Mouse (Mus musculus): Measurements from ENCODE around the gene Xrcc6.
A peak's percentile ranks its signal among the peaks of the same experiment; 100 is the strongest.
"Not testable (repeated sequence)": the region's sequence is repeated elsewhere in the genome, so short reads cannot be mapped to it uniquely, and the experiment has no call there.

Gene Xrcc6

GRCm38 (mm10) chr15:81966062-81966829 lies 21.4 kb upstream of the Xrcc6 start:
- DNase-seq (ENCODE audit: low spot score in 2 of 2) = no peak

- no peak for DNase-seq (ENCODE audit: low spot score in 2 of 2)
Measured at GRCm38 (mm10) chr15:81967821-81968220, 19.8 kb upstream of the Xrcc6 start.

GRCm38 (mm10) chr15:81968447-81968846 lies 19.2 kb upstream of the Xrcc6 start:
- no peak for DNase-seq (ENCODE audit: low spot score in 2 of 2)

DNA sequence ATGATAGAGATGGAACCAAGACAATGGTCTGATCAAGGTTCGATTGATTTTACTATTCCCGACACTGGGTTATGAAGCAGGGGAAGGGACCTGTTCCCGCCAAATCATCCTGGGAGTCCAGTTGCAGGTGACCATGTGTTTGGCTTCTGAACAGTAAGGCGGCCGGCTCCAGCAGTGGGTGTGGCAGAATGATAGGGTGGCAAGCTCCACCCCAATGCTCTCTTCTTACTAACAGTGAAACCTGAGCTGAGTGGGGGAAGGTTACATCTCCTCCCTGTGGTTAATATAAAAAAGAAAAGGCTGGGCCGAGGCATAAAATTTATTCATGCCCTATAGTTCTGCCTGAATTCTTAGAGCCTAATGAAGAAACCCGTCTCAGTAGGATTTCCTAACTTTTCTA lies 18.5 kb upstream of the Xrcc6 start:
- DNase-seq (ENCODE audit: low spot score in 2 of 2) = no peak

DNA sequence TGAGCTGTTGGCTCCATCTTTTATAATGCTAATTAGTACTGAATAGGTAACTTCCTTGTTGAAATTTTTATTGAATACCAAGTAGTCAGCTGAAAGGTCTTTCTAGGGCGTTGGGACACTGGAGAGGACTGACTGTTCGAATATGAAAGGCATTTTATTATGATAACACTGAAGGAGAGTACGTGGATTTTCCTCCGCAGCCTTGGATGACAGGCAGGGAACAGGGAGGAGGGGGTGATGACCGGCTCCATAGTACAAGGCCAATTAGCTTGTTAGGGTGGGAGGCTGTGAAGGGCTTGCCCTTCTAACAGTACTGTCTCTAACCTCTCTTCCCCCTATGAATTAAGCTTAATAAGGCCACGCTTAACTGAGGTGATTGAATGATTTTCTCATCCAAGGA lies 18.0 kb upstream of the Xrcc6 start:
- DNase-seq (ENCODE audit: low spot score in 2 of 2) = not testable (repeated sequence)

- not testable (repeated sequence) for DNase-seq (ENCODE audit: low spot score in 2 of 2)
Measured at GRCm38 (mm10) chr15:81970498-81970897, 17.1 kb upstream of the Xrcc6 start.

- not testable (repeated sequence) for DNase-seq (ENCODE audit: low spot score in 2 of 2)
Measured at GRCm38 (mm10) chr15:81975156-81975555, 12.5 kb upstream of the Xrcc6 start.

GRCm38 (mm10) chr15:81980321-81980720 lies 7.3 kb upstream of the Xrcc6 start, which contains the start of gene 1700029P11Rik:
TSS of gene 1700029P11Rik (plus strand) at chr15:81980540.
- DNase-seq (ENCODE audit: low spot score in 2 of 2) = no peak

- no peak for DNase-seq (ENCODE audit: low spot score in 2 of 2)
Measured at GRCm38 (mm10) chr15:81982173-81982572, 5.5 kb upstream of the Xrcc6 start.

DNA sequence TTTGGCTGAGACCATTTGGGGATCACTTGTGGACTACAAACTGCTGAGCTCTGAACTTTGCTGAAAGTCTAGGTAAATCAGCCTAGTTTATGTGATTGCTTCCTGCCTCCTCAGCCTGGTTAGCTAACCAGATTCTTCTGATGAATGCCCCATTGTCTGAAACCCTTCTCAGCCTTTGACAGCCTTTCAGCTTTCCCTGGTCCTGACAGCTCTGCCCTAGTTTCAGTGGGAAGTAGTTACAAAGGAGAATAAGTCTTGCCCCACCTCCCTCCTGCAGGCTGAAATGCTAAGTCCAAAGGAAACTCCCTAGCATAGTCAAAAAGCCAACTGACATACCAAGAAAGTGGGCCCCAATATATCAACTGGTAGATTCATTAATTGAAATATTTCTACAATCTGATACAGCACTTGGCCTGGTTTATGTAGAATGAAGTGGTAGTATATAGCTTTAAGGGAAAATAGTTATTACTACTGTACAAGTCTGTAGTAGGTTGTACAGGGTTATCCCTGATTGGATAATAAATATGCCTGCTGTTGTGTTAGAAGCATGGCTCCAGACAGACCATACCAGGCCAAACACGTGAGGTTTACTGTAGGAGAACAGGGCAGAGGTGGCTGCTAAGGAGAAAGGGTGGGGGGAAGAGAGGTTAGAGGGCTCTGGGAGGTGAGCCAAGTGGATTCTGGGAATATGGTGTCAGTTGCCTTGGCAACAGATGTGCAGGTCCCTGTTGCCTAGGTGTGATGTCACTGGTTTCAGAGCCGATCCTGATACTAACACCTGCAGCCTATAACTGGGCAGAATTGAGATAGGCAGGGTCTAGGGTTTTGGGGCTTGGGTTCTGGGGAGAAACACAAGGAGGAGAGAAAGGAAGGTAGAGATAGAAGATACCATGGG lies 2.1 kb upstream of the Xrcc6 start:
- no peak for DNase-seq (ENCODE audit: low spot score in 2 of 2)

- peak; percentile 73 to 90 for DNase-seq (ENCODE audit: low spot score in 2 of 2)
Measured at GRCm38 (mm10) chr15:81989371-81990062, 1.9 kb downstream of the Xrcc6 start.

DNA sequence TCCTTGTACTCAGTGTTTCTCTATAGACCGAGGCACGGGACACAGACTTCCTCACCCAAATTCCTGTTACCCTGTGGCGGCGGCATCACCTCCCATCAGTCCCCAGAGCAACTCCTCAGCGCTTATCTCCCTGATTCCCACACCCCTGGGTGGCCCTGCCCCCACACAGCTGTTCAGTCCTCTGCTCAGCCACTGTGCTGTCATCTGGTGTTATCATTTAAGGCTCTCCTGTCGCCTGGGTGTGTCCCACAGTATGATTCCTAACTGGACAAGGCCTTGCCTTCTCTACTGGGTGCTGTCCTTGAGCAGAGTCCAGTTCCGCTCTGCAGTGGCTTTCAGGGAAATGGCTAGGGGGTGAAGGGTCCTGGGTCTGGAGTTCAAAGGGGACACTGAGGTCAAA lies 2.9 kb downstream of the Xrcc6 start:
- no peak for DNase-seq (ENCODE audit: low spot score in 2 of 2)

DNA sequence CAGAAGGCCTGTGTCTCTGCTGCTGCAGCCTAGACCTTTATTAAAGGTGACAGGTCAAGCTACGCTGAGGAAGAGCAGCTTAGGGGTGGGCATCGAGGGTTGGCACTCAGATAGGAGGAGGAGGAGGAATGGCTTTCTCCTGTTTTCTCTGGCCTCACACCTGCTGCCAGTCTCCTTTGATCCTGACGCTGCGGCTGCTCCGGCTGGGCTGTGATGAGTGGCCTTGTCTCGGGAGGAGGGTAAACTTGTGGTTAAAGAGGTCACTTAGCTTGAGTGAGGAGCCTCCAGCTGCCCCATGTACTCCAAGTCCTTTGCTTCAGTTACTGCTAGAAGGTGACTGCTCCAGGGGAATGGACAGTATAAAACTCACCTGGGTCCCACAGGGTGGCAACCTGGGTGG lies 6.4 kb downstream of the Xrcc6 start:
- DNase-seq (ENCODE audit: low spot score in 2 of 2) = no peak

- DNase-seq (ENCODE audit: low spot score in 2 of 2) = no peak
Measured at GRCm38 (mm10) chr15:82004257-82004656, 16.6 kb downstream of the Xrcc6 start.

DNA sequence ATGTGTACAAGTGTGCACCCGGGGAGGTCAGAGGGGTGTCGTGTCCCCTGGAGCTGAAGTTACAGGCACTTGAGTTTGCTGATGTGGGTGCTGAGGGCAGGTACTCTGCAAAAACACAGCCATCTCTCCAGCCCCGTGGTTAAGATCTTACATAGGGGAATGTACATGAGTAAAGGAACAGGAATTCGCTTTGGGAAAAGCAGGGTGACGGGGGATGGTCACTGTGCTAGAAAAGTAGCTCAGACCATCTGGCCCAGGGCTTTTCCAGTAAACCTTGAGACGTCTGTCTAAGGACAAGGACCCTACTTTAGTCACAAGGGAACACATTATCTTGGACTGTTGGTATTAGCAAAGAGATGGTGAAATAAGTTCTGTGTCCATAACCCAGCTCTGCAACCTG lies 24.3 kb downstream of the Xrcc6 start:
- no peak for DNase-seq (ENCODE audit: low spot score in 2 of 2)

- DNase-seq (ENCODE audit: low spot score in 2 of 2) = no peak
Measured at GRCm38 (mm10) chr15:82014745-82015391, 27.2 kb downstream of the Xrcc6 start.

DNA sequence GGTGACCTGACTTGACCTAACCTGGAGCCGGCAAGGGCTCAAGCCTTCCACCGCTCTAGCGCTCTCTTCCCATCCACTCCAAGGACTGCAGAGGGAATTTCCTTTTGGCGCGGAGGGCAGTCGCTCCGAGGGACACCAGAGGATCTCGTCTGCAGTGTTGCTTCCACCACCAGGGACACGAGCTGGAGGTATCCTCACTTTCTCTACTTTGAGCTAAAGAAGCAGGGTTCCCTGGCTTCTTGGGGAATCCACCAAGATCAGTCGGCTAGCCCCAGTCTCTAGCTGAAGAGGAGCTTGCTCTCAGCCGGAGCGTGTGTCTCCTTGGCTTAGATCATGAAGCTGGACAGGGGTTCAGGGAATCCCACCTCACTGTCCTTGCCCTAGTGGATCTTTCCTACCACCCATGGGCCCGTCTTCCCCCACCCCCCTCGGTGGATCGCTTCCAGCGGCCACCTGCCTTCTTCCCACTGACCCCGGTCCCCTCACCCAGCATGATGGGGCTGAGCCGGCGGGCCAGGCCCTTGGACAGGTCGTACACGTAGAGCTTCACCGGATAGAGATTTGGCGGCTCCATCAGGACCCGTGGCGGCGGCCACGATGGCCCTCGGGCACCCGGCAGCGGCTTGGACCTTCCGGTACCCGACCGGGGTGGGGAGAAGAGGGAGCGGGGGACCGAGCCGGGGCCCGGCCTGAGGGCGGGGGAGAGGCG lies 27.9 kb downstream of the Xrcc6 start:
- peak in 1 of 2 experiments; percentile 29 for DNase-seq (ENCODE audit: low spot score in 2 of 2)

- peak; percentile 99 for DNase-seq (ENCODE audit: low spot score in 2 of 2)
Measured at GRCm38 (mm10) chr15:82016101-82016808, 28.6 kb downstream of the Xrcc6 start.

GRCm38 (mm10) chr15:82016830-82017229 lies 29.2 kb downstream of the Xrcc6 start:
- no peak for DNase-seq (ENCODE audit: low spot score in 2 of 2)

GRCm38 (mm10) chr15:82017461-82017860 lies 29.8 kb downstream of the Xrcc6 start:
- DNase-seq (ENCODE audit: low spot score in 2 of 2) = no peak
